Mouse (Mus musculus): ENCODE measurements around the gene Traf4.

Gene Traf4

DNA sequence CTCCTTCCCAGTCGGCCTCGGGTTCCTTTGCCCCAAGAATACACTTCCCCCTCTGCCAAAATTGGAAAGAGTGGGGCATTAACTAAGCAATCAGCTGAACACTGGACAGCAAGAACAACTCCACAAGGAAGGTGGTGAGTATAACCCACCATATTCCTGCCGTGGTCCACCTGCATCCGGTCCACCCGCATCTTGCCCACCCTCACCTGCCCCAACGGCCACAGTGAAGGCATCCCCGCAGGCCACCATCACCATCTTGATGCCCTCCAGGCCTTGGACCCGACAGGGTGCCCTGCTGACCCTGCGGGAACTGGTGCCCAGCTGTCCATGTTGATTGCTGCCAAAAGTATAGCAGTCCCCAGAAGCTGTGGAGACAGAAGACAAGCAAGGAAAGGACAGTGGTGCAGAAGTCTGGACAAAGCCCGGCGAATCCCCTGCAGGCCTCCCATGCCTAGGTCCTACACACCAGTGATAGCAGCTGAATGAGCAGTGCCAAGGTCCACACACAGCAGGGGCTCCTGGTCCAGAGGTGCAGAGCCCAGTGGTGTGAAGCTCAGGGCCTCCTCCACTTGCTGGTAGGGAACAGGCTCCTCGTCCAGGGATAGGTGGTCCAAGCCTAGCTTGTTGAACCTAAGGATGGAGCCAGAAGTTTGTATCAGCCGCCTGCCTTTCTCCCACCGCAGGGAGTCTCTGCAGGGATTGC lies 2.0 kb upstream of the Traf4 start:
- no peak for DNase-seq (ENCODE audit: inconsistent age in 2 of 2, low spot score in 1 of 2)

DNA sequence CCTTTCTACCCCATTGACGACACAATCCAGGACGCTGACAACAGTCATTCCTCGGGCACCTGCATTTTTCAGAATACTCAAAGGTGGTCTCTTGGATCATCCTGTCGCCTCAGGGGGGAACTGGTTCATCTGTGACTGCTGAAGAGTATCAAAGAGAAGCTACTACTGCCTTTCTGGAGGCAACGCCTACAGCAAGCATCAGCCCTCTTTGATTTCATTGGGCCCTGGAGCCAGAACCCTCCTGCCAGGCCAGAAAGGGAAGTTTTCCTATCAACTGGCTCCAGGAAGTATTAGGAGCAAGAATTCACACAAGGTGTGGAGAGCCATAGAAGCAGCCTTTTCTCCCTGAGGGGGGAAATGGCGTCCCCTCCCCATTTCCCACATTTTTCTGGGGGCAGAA lies 1.3 kb upstream of the Traf4 start:
- DNase-seq (ENCODE audit: inconsistent age in 2 of 2, low spot score in 1 of 2), result no peak

DNA sequence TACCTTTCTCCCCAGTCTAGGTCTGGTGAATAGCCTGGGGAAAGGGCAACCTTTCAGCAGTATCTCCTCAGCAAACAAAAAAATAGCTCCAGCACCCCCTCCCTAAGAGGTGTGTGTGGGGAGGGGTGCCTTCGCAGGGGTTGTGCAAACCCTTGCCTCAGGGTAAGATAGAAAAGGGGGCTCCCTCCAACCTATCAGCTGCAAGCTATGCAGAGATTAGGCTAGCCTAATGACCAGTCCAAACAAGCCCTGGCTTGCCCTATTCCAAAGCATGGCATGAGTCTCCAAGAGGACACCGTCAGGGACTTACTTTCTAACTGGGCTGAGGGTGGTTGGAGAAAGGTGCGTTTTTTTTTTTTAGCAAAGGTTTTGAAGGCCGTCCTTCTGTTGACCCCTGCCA lies 772 bp upstream of the Traf4 start:
- no peak for DNase-seq (ENCODE audit: inconsistent age in 2 of 2, low spot score in 1 of 2)

DNA sequence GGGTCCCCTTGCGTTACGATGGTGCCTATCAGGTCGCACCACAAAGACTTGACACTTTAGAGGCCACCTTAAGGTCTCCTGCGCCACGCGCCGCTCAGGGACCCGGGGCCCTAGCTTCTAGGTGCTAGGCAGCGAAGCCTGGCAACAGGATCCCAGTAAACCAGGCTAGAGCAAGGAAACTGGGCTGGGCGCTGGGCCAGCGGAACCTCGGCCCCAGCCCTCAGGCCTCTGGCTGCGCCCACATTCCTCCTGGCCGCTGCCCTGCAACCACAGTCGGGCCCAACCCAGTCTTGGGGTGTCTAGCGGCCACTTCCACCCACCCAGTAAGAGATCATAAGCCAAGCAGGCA lies 346 bp upstream of the Traf4 start:
- DNase-seq (ENCODE audit: inconsistent age in 2 of 2, low spot score in 1 of 2), result no peak

DNA sequence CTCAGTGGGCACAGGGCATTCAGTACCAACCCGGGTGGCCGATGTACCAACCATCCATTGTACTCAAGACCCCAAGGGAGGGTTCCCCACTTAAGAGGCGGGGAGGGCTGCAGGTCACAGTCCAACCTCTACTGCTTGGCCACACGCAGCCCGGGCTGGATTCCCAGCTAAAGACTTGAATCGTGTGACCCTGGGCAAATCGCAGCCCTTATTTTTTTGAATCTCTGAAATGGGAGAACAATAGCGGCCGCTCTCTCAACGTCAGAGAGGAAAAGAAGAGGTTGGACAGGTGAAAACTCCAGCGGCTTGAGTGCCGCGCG lies 825 bp downstream of the Traf4 start:
- peak in 1 of 2 experiments; percentile 81 for DNase-seq (ENCODE audit: inconsistent age in 2 of 2, low spot score in 1 of 2)

DNA sequence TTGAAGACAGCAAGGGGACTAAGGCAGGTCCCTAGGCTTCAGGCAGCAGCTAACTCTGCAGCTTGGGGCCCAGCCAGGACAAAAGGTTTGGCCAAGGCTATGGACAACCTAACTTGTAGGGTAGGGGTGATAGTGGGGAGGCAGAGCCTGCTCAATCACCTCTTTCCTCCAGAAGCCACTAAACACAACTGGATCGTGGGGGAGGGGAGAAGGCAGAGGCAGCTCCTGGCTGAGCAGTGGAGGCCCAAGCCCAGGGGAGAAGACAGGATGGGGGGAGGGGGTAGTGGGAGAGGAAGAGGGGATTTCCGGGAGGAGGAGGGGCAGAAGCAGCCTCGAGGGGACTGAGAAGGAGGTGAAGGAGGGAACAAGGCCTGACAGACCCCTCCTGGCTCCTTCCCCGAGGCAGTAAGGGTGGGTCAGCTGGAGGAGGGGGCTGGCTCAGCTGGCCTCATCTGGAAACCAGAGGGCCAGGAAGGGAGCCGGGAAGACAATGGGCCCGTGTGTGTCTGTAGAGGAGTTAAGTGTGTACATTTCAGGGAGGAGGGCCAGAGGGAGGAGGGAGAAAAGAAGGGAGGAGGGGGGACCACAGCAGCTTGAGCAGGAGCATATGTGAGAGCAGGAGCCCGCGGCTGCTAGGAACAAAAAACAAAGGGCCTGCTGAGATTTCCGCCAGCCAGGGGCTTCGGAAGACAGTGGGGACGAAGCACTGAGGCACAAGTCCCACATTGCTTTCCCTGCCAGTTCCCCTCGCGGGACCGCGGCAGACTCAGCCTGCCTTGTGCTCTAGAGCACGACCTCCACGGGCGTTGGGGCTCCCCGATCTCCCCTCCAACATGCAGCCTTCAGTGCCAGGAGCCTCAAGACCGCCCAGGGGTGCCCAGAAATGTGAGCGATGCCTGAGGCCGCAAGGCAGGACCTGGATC lies 1.4 kb downstream of the Traf4 start:
- peak; percentile 74 to 90 for DNase-seq (ENCODE audit: inconsistent age in 2 of 2, low spot score in 1 of 2)

DNA sequence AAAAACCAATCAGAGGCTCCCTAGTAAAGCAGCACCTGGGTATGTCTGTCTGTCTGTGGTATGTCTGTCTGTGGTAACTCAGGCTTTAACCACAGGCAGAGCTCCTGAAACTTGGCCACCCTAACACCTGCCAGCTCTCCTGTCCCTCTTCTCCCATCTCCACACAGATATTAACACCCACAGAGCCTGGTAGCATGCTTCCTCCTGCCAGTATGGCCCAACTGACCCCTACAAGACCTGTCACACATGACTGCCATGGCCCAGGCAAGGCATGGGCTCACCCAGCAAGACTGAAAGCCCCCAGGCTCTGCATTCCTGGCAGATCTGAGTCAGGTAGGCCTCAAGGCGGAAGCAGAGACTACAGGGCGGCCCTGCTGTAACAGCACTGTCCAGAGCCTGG lies 2.3 kb downstream of the Traf4 start:
- peak in 1 of 2 experiments; percentile 26 for DNase-seq (ENCODE audit: inconsistent age in 2 of 2, low spot score in 1 of 2)

DNA sequence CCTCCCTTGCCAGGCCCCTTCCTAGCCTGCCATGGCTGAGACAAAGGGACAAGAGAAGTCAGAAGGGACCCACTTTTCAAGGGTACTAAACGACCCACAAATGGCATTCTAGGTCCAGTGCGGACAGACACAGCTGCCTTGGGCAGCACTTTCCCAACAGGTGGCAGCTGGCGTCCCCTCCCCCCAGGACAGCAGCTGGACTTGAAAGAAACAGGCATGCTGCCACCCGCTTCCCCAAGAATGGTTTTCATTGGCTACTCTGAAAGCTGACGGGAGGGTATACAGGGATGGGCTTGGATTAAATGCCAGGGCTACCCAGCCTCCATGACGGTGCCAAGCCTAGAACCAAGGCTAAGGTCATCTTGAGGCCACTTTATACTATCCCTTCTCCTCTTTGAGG lies 2.9 kb downstream of the Traf4 start:
- peak; percentile 75 to 91 for DNase-seq (ENCODE audit: inconsistent age in 2 of 2, low spot score in 1 of 2)

DNA sequence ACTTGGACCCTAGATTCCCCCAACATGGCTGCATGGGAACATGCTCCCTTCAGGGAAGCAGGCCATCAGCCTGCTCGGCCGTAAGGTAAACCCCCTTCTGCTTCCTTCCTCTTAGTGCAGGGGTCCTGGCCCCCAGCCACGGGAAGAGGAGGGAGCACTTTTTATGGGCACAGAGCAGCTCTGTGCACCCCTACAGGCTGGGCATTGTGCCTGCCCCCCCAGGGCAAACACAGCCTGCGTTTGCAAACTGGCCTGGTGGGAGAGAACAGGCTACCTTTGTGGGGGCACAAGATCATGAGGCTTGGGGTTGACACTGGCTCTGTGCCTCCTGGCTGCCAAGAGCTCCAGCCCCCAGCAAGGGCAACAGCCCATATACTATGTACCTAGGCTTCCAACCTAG lies 3.4 kb downstream of the Traf4 start:
- peak; percentile 25 to 45 for DNase-seq (ENCODE audit: inconsistent age in 2 of 2, low spot score in 1 of 2)

DNA sequence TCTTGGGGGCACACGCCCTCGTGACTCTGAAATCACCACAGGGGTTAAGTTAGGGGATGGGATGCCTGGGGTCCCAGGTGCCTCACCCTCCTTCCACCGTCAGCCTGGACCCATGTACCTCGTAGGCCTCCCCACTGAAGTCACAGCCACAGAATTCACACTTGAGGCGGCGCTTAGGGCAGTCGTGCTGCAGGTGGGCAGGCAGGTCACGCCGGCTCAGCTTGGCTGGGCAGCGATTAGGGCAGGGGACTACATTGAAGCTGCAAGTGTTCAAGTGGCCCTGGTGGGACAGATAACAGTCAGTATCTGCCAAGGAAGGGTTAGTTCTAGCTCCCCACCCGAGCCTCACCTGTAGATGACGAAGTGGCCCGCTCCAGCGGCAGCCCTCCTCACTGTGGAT lies 4.2 kb downstream of the Traf4 start:
- peak; percentile 21 to 43 for DNase-seq (ENCODE audit: inconsistent age in 2 of 2, low spot score in 1 of 2)

DNA sequence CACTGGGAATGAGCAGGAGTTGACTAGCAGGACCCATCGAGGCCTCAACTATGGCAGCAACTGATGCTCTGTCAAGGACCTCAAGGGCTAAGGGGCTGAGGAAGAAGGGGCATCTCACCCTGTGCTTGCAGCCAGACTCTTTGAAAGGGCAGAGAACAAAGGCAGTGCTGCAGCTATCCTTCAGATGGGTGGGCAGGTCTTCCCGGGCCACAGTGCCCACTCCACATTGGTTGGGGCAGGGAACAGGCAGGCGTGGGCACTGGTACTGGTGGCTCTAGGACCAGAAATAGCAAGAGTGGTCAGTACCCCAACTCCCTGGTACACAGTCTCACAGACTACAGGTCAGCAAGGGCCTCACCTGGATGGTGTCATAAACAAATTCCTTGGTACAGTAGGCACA lies 4.7 kb downstream of the Traf4 start:
- DNase-seq (ENCODE audit: inconsistent age in 2 of 2, low spot score in 1 of 2), result peak in 1 of 2 experiments; percentile 15

DNA sequence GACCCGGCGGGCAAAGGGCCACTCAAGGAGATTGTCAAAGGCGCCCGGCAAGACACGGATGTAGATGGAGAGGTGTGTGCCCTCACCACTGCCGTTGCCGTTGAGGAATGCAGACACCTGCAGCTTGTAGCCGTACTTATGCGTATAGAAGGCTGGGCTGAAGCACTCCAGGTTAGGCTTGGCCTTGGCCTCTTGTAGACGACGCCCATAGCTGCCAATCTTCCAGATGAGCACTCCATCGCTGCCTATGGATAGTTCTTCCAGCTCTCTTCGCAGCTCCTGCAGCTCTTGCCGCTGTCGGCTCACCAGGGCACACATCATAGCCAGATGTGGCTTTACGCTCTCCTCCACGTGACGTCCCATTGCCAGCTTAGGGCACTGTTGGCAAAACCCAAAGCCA lies 5.2 kb downstream of the Traf4 start:
- peak; percentile 12 to 56 for DNase-seq (ENCODE audit: inconsistent age in 2 of 2, low spot score in 1 of 2)

DNA sequence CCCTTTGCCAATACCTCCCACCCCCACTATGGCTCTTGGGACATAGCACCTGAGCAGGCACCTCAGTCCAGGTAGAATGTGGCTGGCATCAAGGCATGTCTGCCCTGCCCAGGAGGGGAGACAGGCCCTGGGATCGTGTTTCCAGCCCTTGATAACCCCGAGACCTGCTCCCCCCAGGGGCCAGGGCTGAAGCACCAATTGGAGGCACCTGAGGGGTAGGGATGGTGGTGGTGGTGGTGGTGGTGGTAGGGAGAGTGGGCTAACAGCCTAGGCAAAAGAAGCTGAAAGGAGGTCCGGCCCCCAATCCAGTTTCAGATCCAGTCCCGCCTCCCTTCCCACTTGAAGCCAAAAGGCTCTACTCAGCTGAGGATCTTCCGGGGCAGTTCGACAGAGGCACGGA lies 5.8 kb downstream of the Traf4 start:
- peak in 1 of 2 experiments; percentile 26 for DNase-seq (ENCODE audit: inconsistent age in 2 of 2, low spot score in 1 of 2)

DNA sequence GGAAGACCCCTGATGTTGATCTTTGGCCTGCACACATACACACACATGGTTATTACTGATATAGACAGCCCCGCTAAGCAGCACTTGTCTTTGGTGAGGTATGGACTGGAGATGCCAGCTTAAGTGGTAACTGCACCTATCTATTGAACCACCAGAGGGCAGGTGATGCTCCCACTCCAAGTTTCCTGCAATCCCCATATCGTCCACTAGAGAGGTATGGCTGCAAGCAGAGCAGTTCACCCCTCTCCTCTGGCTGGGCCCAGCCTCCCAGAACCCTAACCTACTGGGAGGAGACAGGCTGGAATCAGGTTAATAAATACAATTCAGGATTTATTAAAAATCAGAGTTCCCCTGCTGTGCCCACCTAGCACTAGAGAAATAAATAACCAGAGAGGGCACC lies 6.3 kb downstream of the Traf4 start:
- peak; percentile 81 to 95 for DNase-seq (ENCODE audit: inconsistent age in 2 of 2, low spot score in 1 of 2)

DNA sequence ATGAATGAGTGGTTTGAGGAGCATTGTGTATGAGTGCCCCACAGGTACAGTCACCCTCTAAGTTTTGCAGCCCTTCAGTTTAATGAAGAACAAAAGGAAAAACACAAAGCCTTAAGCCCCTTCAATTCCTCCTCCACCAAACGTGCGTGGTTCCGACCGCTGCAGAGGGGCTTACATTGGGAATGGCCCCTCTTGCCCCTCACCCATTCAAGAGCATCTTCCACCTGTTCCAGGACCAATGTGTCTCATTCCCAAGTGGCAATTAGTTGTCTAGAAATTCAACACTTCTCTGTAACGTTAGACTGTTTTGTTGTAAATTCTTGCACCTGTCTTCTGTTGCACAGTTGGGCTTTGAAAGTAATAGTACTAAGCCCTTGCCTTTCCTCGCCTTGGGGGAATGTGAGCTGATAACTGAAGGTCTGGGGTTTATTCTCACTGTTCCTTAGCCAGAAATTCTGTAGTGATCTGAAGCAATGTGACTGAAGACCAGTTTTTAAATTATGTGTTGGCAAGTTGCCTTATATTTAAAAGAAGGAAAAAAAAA lies 9.2 kb downstream of the Traf4 start:
- no peak for DNase-seq (ENCODE audit: inconsistent age in 2 of 2, low spot score in 1 of 2)

DNA sequence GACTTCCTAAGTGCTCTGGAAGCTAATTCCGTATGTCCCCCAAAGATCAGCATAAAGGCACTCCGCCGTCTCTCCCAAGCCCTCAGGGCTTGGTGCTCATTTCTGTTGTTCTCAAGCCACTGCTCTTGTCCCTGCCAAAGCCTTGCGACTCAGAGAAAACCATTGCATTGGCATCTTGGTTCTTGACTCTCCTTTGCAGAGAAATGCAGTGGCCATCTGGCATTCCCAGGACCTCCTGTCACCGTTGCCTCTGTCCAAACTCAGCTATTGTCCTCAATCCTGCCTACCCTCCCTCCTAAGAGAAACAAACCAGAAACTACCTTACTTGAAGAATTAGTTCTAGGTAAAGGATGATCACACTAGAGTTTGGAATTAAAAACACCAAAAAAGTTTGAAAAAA lies 9.7 kb downstream of the Traf4 start:
- DNase-seq (ENCODE audit: inconsistent age in 2 of 2, low spot score in 1 of 2), result no peak

DNA sequence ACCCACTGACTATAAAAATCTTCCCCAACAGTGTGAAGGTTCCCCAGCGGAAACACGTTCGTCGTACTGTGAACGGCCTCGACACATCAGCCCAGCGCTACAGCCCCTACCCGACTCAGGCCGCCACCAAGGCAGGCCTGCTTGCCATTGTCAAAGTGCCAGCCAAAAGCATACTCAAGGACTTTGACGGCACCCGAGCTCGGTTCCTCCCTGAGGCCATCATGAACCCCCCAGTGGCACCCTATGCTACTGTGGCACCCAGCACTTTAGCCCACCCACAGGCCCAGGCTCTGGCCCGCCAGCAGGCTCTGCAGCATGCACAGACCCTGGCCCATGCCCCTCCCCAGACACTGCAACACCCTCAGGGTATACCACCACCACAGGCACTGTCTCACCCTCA lies 11.6 kb downstream of the Traf4 start:
- DNase-seq (ENCODE audit: inconsistent age in 2 of 2, low spot score in 1 of 2), result peak; percentile 24 to 61

DNA sequence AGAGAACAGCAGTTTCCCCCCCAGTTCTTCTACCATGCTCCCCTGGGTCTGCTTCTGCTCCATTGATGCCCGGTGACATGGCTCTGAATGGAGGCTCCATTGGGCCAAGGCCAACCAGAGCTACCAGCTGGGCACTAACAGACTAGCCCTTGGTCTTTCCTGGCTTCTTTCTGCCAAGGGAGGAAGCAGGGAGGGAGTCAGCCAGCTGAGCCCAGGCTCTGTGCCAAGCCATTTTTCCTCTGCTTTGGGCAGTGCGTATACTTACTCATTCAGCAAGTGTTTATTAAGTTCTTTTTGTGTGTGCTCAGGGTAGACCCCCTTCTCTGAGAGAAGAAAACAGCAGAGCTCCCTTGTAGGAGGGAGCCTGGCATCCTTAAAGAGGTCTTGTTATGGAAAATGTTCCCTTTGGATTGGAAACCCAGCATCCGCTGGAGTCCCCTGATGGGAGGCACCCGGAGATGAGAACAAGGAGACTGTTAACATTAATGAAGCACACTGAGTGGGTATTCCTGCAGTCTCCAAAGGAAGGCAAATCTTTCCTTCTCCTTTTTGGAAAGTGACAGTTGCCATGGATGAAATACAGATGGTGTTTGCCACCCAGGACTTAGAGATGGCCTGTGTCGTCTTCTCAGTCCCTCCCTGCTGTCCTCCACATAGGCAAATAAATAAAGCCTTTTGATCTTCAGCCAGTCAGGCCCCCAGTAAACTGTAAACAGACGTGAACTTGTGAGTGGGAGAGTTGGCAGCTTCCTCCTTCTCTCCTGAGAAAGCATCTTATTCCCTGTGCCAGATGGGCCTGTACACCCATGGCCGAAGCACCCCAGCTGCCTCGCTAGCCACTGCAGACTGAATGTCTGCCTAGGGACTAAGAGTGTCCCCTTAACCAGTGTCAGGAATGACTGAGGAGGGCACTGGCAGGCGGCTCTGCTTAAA lies 12.8 kb downstream of the Traf4 start:
- DNase-seq (ENCODE audit: inconsistent age in 2 of 2, low spot score in 1 of 2), result peak; percentile 83 to 92

DNA sequence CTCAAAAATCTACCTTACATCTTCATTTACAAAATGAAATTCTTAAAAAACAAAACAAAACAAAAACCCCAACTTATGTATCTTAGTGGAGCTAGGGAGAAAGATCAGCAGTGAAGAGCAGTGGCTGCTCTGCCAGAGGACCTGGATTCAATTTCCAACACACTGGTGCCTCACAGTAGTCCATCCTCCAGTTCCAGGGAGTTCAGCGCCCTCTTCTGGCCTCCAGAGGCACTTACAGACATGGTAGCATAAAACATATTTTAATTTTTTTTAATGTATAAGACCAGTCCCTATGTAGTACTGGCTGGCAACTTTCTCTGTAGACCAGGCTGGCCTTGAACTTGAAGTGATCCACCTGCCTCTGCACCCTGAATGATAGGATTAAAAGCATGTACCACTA lies 14.2 kb downstream of the Traf4 start:
- DNase-seq (ENCODE audit: inconsistent age in 2 of 2, low spot score in 1 of 2), result peak; percentile 47 to 67

DNA sequence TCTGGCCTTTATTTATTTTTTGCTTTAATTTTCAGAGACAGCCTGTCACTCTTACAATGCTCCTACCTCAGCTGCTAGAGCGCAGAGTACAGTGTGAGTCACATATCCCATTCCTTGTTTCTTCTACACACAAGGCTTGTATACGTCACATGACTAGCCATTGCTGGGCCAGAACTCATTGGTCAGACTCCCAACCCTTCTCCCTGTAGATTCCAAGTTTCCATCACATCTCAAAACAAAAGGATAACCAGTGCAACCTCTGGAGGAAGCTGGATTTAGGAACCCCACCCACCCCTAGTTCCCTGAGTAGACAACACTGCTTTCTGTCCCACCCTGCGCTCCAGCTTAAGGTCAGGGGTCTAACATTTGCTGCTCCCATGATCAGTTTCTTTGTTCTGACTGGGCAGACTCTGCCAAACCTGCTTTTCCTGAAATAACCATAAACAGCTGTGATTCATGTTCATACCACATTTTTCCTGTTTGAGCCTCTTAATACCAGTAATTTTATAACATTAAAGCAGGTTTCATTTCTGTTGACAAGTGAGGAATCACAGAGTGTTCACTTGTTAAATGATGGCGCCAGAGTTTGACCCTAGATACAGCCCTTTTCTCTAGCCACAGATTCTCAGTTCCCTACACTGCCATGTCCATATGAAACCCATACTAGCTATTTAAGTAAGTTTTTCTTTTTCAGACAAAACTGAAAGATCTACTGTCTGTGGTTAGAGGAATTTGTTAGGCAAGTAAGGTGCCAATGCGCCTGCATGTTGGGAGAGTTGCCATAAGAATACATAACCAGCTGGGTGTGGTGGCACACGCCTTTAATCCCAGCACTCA lies 18.5 kb downstream of the Traf4 start:
- DNase-seq (ENCODE audit: inconsistent age in 2 of 2, low spot score in 1 of 2), result no peak

Data from adrenal gland, adult (tissue).